Mouse (Mus musculus) gastrocnemius, postnatal 36 days (tissue): ENCODE results near the gene Gm382. TPM values are rescaled to one million over a fixed set of nuclear protein-coding genes. Genes with fewer than 3 reads are reported as not detected.

Experiments used
- DNase-seq, 2 experiments: peaks; one replicate each; pipeline ENCODE4 v3.0.0; 2022
- intact Hi-C: fragments of 180-260 bp; cut with DNase I; formaldehyde crosslinking; loops from one replicate; pipeline ENCODE4 v1.15.1; 2025
- long read RNA-seq, 2 experiments: library from polyadenylated mRNA; stranded (forward); transcript quantifications; one replicate each; pipeline ENCODE4 v2.0.0; 2021
- total RNA-seq, 2 experiments: library from RNA; stranded (reverse); gene quantifications; 2 replicates each; pipeline ENCODE4 v1.2.3; 2021

Gene Gm382
- total RNA-seq: not detected
- long read RNA-seq, experiment 1: 0 reads
- long read RNA-seq, experiment 2: 0 reads

- intact Hi-C loops: no loop called here
- DNase-seq: no peak
Observed at GRCm38 (mm10) chrX:127039672-127040071, at the start of gene Gm382. Gene Gm382 (plus strand): TSS chrX:127039972.

- intact Hi-C loops: no loop called here
Observed at GRCm38 (mm10) chrX:127070179-127070578, 30.4 kb downstream of the Gm382 start.

GRCm38 (mm10) chrX:127091282-127091681 lies 51.5 kb downstream of the Gm382 start:
- intact Hi-C loops: no loop called here
- DNase-seq: no peak

More at GRCm38 (mm10) chrX:127070179-127070578, 30.4 kb downstream of the Gm382 start:
- DNase-seq: no peak

DNA sequence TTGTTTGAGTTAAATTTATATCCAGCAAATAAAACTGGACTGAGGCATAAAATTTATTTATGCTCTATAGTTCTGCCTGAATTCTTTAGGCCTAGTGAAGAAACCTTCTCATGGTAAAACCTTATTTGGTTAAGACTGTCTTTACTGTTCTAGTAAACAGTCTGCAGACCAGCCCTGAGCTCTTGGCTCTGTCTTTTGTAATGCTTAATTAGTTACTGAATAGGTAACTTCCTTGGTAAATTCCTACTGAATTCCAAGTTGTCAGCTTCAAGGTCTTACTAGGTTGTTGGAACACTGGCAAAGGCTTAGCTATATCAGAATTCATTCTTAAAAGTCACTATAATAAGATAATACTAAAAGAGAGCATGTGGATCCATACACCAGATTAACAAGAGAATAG lies 53.3 kb downstream of the Gm382 start:
- DNase-seq: no peak
- intact Hi-C loops: no loop called here

DNA sequence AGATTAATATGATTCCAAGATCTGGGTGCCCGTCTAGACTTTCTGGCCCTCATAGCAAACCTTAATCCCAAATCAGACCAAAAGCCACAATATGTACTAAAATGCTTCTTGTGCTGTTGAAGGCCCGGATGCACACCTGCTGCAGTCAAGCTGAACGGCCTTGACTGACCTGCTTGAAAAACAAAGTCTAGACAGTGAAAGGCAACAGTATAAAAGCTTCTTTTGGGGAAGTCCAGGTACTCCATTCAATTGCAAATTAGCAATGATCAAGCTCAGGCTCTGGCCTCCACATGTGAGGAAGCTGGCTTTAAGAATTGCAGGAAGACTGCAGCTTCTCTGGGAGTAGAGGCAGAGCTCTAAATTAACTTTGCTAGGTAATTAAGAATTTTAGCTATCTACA lies 54.2 kb downstream of the Gm382 start:
- intact Hi-C loops: no loop called here
- no peak for DNase-seq

DNA sequence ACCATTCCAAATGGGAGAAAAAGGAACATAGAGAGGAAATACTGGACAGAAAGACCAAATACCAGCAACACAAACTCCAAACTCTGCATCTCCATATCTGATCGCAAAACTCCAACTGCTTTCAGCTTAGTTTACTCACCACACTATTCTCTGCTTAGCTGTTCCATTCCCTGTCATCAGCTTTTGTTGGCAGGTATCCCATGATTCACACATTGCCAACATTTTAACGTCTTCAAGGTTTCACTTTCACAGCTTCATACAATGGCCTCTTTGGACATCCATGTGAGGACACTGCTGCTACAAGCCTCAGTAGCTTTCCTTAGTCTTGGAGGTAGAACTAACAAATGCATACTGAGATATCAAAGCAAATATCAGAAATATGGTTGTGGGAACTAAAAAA lies 64.6 kb downstream of the Gm382 start:
- DNase-seq: no peak
- intact Hi-C loops: no loop called here

Other genes with a start within 250 kb of the Gm382 start
- gene 4932411N23Rik, start 224.1 kb upstream of the Gm382 start, total RNA-seq: not detected